Mouse (Mus musculus): ENCODE measurements at regions not wholly inside any gene's neighbourhood (a gene's known extent, or its start where the extent isn't known, plus 50 kb on each side); places are given as distances from the start of the nearest gene placed in this dataset.

- DNase-seq (ENCODE audit: low read depth, low spot score) = no peak
Observed at GRCm38 (mm10) chr4:34105251-34105650, 55.3 kb upstream of the Spaca1 start.

- DNase-seq (ENCODE audit: low read depth, low spot score) = no peak
Observed at GRCm38 (mm10) chr4:34114323-34114722, 64.3 kb upstream of the Spaca1 start.

- no peak for DNase-seq (ENCODE audit: low read depth, low spot score)
Observed at GRCm38 (mm10) chr4:34117086-34117485, 67.1 kb upstream of the Spaca1 start.

GRCm38 (mm10) chr4:34122959-34123520, 73.0 kb upstream of the Spaca1 start:
- no peak for DNase-seq (ENCODE audit: low read depth, low spot score)

- DNase-seq (ENCODE audit: low read depth, low spot score) = no peak
Observed at GRCm38 (mm10) chr4:34128224-34128623, 78.2 kb upstream of the Spaca1 start.

GRCm38 (mm10) chr4:34146133-34146867, 96.3 kb upstream of the Spaca1 start:
- no peak for DNase-seq (ENCODE audit: low read depth, low spot score)

- DNase-seq (ENCODE audit: low read depth, low spot score) = no peak
Observed at GRCm38 (mm10) chr4:34148956-34149739, 99.2 kb upstream of the Spaca1 start.

GRCm38 (mm10) chr4:34151605-34152347, 101.8 kb upstream of the Spaca1 start:
- no peak for DNase-seq (ENCODE audit: low read depth, low spot score)

- DNase-seq (ENCODE audit: low read depth, low spot score) = no peak
Observed at GRCm38 (mm10) chr4:34155501-34155900, 105.5 kb upstream of the Spaca1 start.

- DNase-seq (ENCODE audit: low read depth, low spot score) = no peak
Observed at GRCm38 (mm10) chr4:34157818-34158511, 108.0 kb upstream of the Spaca1 start.

GRCm38 (mm10) chr4:34171265-34171862, 121.4 kb upstream of the Spaca1 start:
- no peak for DNase-seq (ENCODE audit: low read depth, low spot score)

GRCm38 (mm10) chr4:34172000-34172399, 122.0 kb upstream of the Spaca1 start:
- DNase-seq (ENCODE audit: low read depth, low spot score) = no peak

- DNase-seq (ENCODE audit: low read depth, low spot score) = no peak
Observed at GRCm38 (mm10) chr4:34177421-34177820, 127.4 kb upstream of the Spaca1 start.

- DNase-seq (ENCODE audit: low read depth, low spot score) = no peak
Observed at GRCm38 (mm10) chr4:34186522-34186921, 136.5 kb upstream of the Spaca1 start.

- DNase-seq (ENCODE audit: low read depth, low spot score) = no peak
Observed at GRCm38 (mm10) chr4:34203193-34203848, 153.3 kb upstream of the Spaca1 start.

GRCm38 (mm10) chr4:34209179-34209896, 159.3 kb upstream of the Spaca1 start:
- DNase-seq (ENCODE audit: low read depth, low spot score) = no peak

- DNase-seq (ENCODE audit: low read depth, low spot score) = no peak
Observed at GRCm38 (mm10) chr4:34213731-34214130, 163.7 kb upstream of the Spaca1 start.

GRCm38 (mm10) chr4:34214346-34214745, 164.4 kb upstream of the Spaca1 start:
- no peak for DNase-seq (ENCODE audit: low read depth, low spot score)

- DNase-seq (ENCODE audit: low read depth, low spot score) = no peak
Observed at GRCm38 (mm10) chr4:34221915-34222314, 171.9 kb upstream of the Spaca1 start.
